Mouse (Mus musculus) kidney, adult 8-10 months (tissue): Measurements from ENCODE around the gene Isca2.

ENCODE experiments used
- DNase-seq, 2 experiments: peaks; one replicate each; pipeline ENCODE4 v3.0.0; 2022

Gene Isca2

GRCm38 (mm10) chr12:84819236-84820168, 46.5 kb downstream of the Isca2 start:
- DNase-seq: no peak

GRCm38 (mm10) chr12:84823601-84824000, 50.5 kb downstream of the Isca2 start:
- no peak for DNase-seq

- DNase-seq: no peak
Observed at GRCm38 (mm10) chr12:84824203-84824602, 51.2 kb downstream of the Isca2 start.
